Mouse (Mus musculus): ENCODE results near the gene Cdkn2c.

- TF ChIP-seq CTCF (IDR thresholded peaks at IDR 0.05; ENCODE audit: borderline replicate concordance, control insufficient read depth, extremely low read depth, insufficient read depth, low read length, poor library complexity) (no peak), POLR2A (IDR thresholded peaks at IDR 0.05; ENCODE audit: control insufficient read depth, extremely low read depth, insufficient read depth, low read length, poor library complexity) (no peak)
Observed at GRCm38 (mm10) chr4:109660568-109660967, 6.4 kb downstream of the Cdkn2c start.
